Mouse (Mus musculus) brain, embryonic 14.5 days (tissue): ENCODE measurements around the gene Wnk2.

Experiments
- CTCF ChIP-seq: fragments of 200-500 bp; IDR thresholded peaks from 2 replicates; pipeline ENCODE4 v1.5.1; 2012; ENCODE audit warnings: inconsistent platforms, mild to moderate bottlenecking, moderate library complexity, borderline replicate concordance; ENCODE audit not compliant: insufficient read depth, insufficient read length; ENCODE audit errors: extremely low read depth
- POLR2A ChIP-seq: fragments of 200-500 bp; IDR thresholded peaks from 2 replicates; pipeline ENCODE4 v1.6.1; 2012; ENCODE audit warnings: mild to moderate bottlenecking, inconsistent platforms, borderline replicate concordance; ENCODE audit not compliant: poor library complexity, insufficient read depth, insufficient read length, severe bottlenecking; ENCODE audit errors: extremely low read depth

GRCm38 (mm10) chr13:49196766-49197165 lies 49.0 kb upstream of the Wnk2 start:
- no peak for TF ChIP-seq POLR2A
- no peak for TF ChIP-seq CTCF
